ENCODE assay signal across 8 mouse cellular contexts in the genomic region with DNA sequence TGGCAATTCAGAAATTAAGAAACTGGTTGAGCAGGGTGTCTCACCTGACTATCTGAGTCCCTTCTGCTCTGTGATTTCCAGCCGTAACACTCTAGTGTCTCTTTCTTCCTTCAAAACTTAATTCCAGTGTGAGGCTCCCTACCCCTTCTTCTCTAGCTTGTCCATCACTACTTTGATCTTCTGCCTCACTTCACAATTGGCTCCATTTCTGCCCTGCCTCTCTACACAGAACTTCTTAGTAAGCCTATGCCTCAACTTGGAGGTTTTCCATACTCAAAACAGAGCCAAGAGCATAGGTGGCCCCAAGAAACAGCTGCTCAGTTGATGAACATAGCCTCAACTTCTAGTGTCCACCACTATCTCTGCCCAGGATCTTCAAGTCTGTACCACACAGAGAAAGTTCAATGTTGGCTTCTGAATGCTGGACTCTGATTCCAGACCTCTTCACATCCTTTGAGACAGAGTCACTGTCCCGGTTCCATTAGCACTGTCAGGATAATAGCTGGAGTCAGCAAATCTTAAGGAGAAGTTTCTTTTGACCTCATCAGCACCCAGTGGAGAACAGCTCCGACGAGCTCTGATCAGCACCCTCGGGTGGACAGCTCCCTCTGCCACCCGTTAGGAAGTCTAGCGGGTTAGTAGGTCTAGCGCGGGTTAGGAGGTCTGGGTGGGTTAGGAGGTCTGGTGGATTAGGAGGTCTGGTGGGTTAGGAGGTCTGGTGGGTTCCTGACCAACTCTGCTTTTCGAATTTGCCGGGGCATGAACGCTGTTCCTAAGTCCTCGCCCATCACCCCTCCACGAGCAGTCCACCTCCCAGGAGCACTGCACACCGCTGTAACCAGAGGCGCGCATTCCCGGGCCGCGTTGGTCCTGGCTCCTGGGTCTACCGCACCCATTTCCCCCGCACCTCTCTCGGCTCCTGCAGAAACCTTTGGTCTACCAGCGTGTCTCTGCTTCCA. TPM values are rescaled to one million over a fixed set of nuclear protein-coding genes. Genes with fewer than 3 reads are reported as not detected.
DNase-seq lines count a peak whose midpoint lies in the region; ATAC-seq and TF ChIP-seq lines count a peak whose summit lies in the region.

No protein-coding gene starts in this region.

- H3K27ac ChIP-seq in thymus, adult 2 months (ENCODE audit: control insufficient read depth, insufficient read depth, low read length), result no peak overlapping the region
- peak overlapping the region; percentile 83 for H3K27ac ChIP-seq in embryonic facial prominence, embryonic 10.5 days (replicated peaks)
- no peak overlapping the region for H3K27ac ChIP-seq in stomach, embryonic 15.5 days

- no peaks in the 10 kb centered on the region for H3K9me3 ChIP-seq in embryonic facial prominence, embryonic 10.5 days
- H3K9me3 ChIP-seq in megakaryocyte, embryonic 14.5 days, result no peaks in the 10 kb centered on the region
- H3K9me3 ChIP-seq in stomach, embryonic 15.5 days, result no peaks in the 10 kb centered on the region

- TF ChIP-seq POLR2A in thymus, adult 2 months (IDR thresholded peaks at IDR 0.05; ENCODE audit: control insufficient read depth, extremely low read depth, insufficient read depth, low read length, poor library complexity), result no peak

- no peak overlapping the region for H3K9ac ChIP-seq in stomach, embryonic 15.5 days

- no peaks in the 10 kb centered on the region for H3K36me3 ChIP-seq in thymus, adult 2 months (ENCODE audit: control insufficient read depth, insufficient read depth, low read length)
- H3K36me3 ChIP-seq in embryonic facial prominence, embryonic 10.5 days (replicated peaks), result peaks cover 14% of the 10 kb centered on the region
- no peaks in the 10 kb centered on the region for H3K36me3 ChIP-seq in megakaryocyte, embryonic 14.5 days (replicated peaks; ENCODE audit: low read length)
- H3K36me3 ChIP-seq in stomach, embryonic 15.5 days, result no peaks in the 10 kb centered on the region

- intact Hi-C loops in heart, postnatal 10 days (cut with DNase I), result no loop called here
- intact Hi-C loops in left cerebral cortex, postnatal 4 days (cut with DNase I), result no loop called here

- 0 out of 2 replicates have a peak, but pooled peaks have one; percentile 50 for ATAC-seq in stomach, embryonic 15.5 days (ENCODE audit: insufficient read depth, low FRiP score, low read depth)

- H3K4me3 ChIP-seq in thymus, adult 2 months (ENCODE audit: control insufficient read depth, insufficient read depth, low read length), result no peak overlapping the region
- peak overlapping the region; percentile 77 for H3K4me3 ChIP-seq in embryonic facial prominence, embryonic 10.5 days
- H3K4me3 ChIP-seq in megakaryocyte, embryonic 14.5 days (replicated peaks), result peak overlapping the region; percentile 83
- peak overlapping the region; percentile 46 for H3K4me3 ChIP-seq in stomach, embryonic 15.5 days (replicated peaks)

- DNase-seq in thymus, adult 2 months, result peak; percentile 55
- DNase-seq in thymus, adult 18-20 months, result no peak
- DNase-seq in embryonic facial prominence, embryonic 10.5 days (ENCODE audit: low spot score), result peak; percentile 83
- DNase-seq in heart, postnatal 10 days, result peak; percentile 81 to 86
- DNase-seq in kidney, postnatal 25 days, result peak; percentile 70 to 77
- no peak for DNase-seq in left cerebral cortex, postnatal 4 days

- TF ChIP-seq CTCF in thymus, adult 2 months (IDR thresholded peaks at IDR 0.05; ENCODE audit: borderline replicate concordance, control insufficient read depth, extremely low read depth, insufficient read depth, low read length, poor library complexity), result no peak

- peak overlapping the region; percentile 82 for H3K4me2 ChIP-seq in stomach, embryonic 15.5 days

- whole genome bisulfite sequencing in thymus, adult 2 months, result 7% methylated on average over 24 of the region's 24 CpGs
- 5% methylated on average over 24 of the region's 24 CpGs for WGBS in embryonic facial prominence, embryonic 10.5 days
- 4% methylated on average over 24 of the region's 24 CpGs for WGBS in stomach, embryonic 15.5 days

- H3K27me3 ChIP-seq in thymus, adult 2 months (ENCODE audit: control insufficient read depth, insufficient read depth, low read length), result peaks cover 8% of the 10 kb centered on the region; the same call in 1 of the 2 replicates
- peaks cover 45% of the 10 kb centered on the region for H3K27me3 ChIP-seq in embryonic facial prominence, embryonic 10.5 days (replicated peaks; ENCODE audit: low read depth, poor library complexity, severe bottlenecking)
- H3K27me3 ChIP-seq in megakaryocyte, embryonic 14.5 days (replicated peaks), result peaks cover 67% of the 10 kb centered on the region
- peaks cover 25% of the 10 kb centered on the region for H3K27me3 ChIP-seq in stomach, embryonic 15.5 days (replicated peaks)

- H3K4me1 ChIP-seq in thymus, adult 2 months (replicated peaks; ENCODE audit: control insufficient read depth, insufficient read depth, low read length), result peaks cover 8% of the 10 kb centered on the region
- peaks cover 20% of the 10 kb centered on the region for H3K4me1 ChIP-seq in embryonic facial prominence, embryonic 10.5 days
- H3K4me1 ChIP-seq in megakaryocyte, embryonic 14.5 days, result peaks cover 13% of the 10 kb centered on the region
- peaks cover 9% of the 10 kb centered on the region for H3K4me1 ChIP-seq in stomach, embryonic 15.5 days

RNA-seq across cellular contexts. Expression of gene Mapk8ip2, which starts 0.5 kb away (rescaled TPM):
- polyA plus RNA-seq in thymus, adult 2 months (2012; rRNA removed), result 0.11 and 0.13 TPM in 2 replicates
- 9.2 and 9.7 TPM in 2 replicates for polyA plus RNA-seq in embryonic facial prominence, embryonic 10.5 days (2016; fragmentation: Nextera tagmentation; extraction: Ambion mirVana)
- total RNA-seq in heart, postnatal 10 days (2021), result under 1 TPM; 0.05 to 0.12 TPM
- not detected in 2 replicates for polyA plus RNA-seq in megakaryocyte, embryonic 14.5 days (2012; ENCODE audit: insufficient read depth, low replicate concordance)
- 3.7 and 3.8 TPM in 2 replicates for polyA plus RNA-seq in stomach, embryonic 15.5 days (2015; fragmentation: Nextera tagmentation; extraction: Ambion mirVana)
- total RNA-seq in left cerebral cortex, postnatal 4 days (2021), result 100 to 1,000 TPM; 155 to 170 TPM

RNA-seq across cellular contexts. Expression of gene Chkb, which starts 23.5 kb away (rescaled TPM):
- polyA plus RNA-seq in thymus, adult 2 months (2012; rRNA removed), result 92.0 and 99.8 TPM in 2 replicates
- 42.5 and 43.5 TPM in 2 replicates for polyA plus RNA-seq in embryonic facial prominence, embryonic 10.5 days (2016; fragmentation: Nextera tagmentation; extraction: Ambion mirVana)
- 10 to 100 TPM; 71.8 to 73.9 TPM for total RNA-seq in heart, postnatal 10 days (2021)
- 27.6 and 63.0 TPM in 2 replicates for polyA plus RNA-seq in megakaryocyte, embryonic 14.5 days (2012; ENCODE audit: insufficient read depth, low replicate concordance)
- 51.3 and 55.5 TPM in 2 replicates for polyA plus RNA-seq in stomach, embryonic 15.5 days (2015; fragmentation: Nextera tagmentation; extraction: Ambion mirVana)
- 10 to 100 TPM; 75.8 TPM for total RNA-seq in left cerebral cortex, postnatal 4 days (2021)

RNA-seq across cellular contexts. Expression of gene Gm44502, which starts 23.7 kb away (rescaled TPM):
- polyA plus RNA-seq in thymus, adult 2 months (2012; rRNA removed), result 3.2 TPM in 2 replicates
- not detected in 2 replicates for polyA plus RNA-seq in embryonic facial prominence, embryonic 10.5 days (2016; fragmentation: Nextera tagmentation; extraction: Ambion mirVana)
- 10 to 100 TPM; 14.6 to 15.4 TPM for total RNA-seq in heart, postnatal 10 days (2021)
- 0.13 and 0.50 TPM in 2 replicates for polyA plus RNA-seq in megakaryocyte, embryonic 14.5 days (2012; ENCODE audit: insufficient read depth, low replicate concordance)
- polyA plus RNA-seq in stomach, embryonic 15.5 days (2015; fragmentation: Nextera tagmentation; extraction: Ambion mirVana), result not detected in 2 replicates
- 1 to 10 TPM in 1 of 2 experiments, under 1 TPM in 1; 0.40 to 1.3 TPM for total RNA-seq in left cerebral cortex, postnatal 4 days (2021)

RNA-seq across cellular contexts. Expression of gene C730034F03Rik, which starts 23.8 kb away (rescaled TPM):
- 1.8 and 2.2 TPM in 2 replicates for polyA plus RNA-seq in thymus, adult 2 months (2012; rRNA removed)
- polyA plus RNA-seq in embryonic facial prominence, embryonic 10.5 days (2016; fragmentation: Nextera tagmentation; extraction: Ambion mirVana), result 4.2 and 4.4 TPM in 2 replicates
- total RNA-seq in heart, postnatal 10 days (2021), result 1 to 10 TPM; 1.9 to 2.4 TPM
- polyA plus RNA-seq in megakaryocyte, embryonic 14.5 days (2012; ENCODE audit: insufficient read depth, low replicate concordance), result not detected in 2 replicates
- polyA plus RNA-seq in stomach, embryonic 15.5 days (2015; fragmentation: Nextera tagmentation; extraction: Ambion mirVana), result 3.6 and 4.2 TPM in 2 replicates
- 1 to 10 TPM; 1.8 to 3.2 TPM for total RNA-seq in left cerebral cortex, postnatal 4 days (2021)

RNA-seq across cellular contexts. Expression of gene Arsa, which starts 24.0 kb away (rescaled TPM):
- 37.9 and 43.0 TPM in 2 replicates for polyA plus RNA-seq in thymus, adult 2 months (2012; rRNA removed)
- 11.2 and 11.5 TPM in 2 replicates for polyA plus RNA-seq in embryonic facial prominence, embryonic 10.5 days (2016; fragmentation: Nextera tagmentation; extraction: Ambion mirVana)
- total RNA-seq in heart, postnatal 10 days (2021), result 10 to 100 TPM; 18.1 to 18.4 TPM
- 82.1 and 91.3 TPM in 2 replicates for polyA plus RNA-seq in megakaryocyte, embryonic 14.5 days (2012; ENCODE audit: insufficient read depth, low replicate concordance)
- 18.8 TPM in 2 replicates for polyA plus RNA-seq in stomach, embryonic 15.5 days (2015; fragmentation: Nextera tagmentation; extraction: Ambion mirVana)
- total RNA-seq in left cerebral cortex, postnatal 4 days (2021), result 10 to 100 TPM; 31.5 to 32.8 TPM

Comparison
In these comparisons a context has a peak if more than half of its experiments do, and no peak if none do; other contexts are left out.
1. DNase-seq: peak in thymus, adult 2 months (single experiment), embryonic facial prominence, embryonic 10.5 days (single experiment), heart, postnatal 10 days (2 of 2) and kidney, postnatal 25 days (2 of 2); none in thymus, adult 18-20 months (0 of 2) and left cerebral cortex, postnatal 4 days (single experiment).